ENCODE assay signal across 8 mouse cellular contexts in genomic region chr2:27858348-27858903, GRCm38 (mm10). TPM values are rescaled to one million over a fixed set of nuclear protein-coding genes. Genes with fewer than 3 reads are reported as not detected.
DNase-seq lines count a peak whose midpoint lies in the region; ATAC-seq and TF ChIP-seq lines count a peak whose summit lies in the region.
"Had no signal": no experiment of that assay in that cellular context is flagged by ENCODE, and none has a peak within 500 bp of the region (broad histone marks: within the 10 kb centered on the region; RNA-seq: fewer than 3 reads in every experiment).

No protein-coding gene starts in this region.

- ATAC-seq in heart, embryonic 13.5 days (ENCODE audit: extremely low read depth, insufficient number of reproducible peaks, low FRiP score, low TSS enrichment): peak; percentile 55; the same call in 1 of the 2 replicates
- ATAC-seq in limb, embryonic 14.5 days (ENCODE audit: low FRiP score, low read depth): peak; percentile 58
- ATAC-seq in stomach, embryonic 15.5 days (ENCODE audit: insufficient read depth, low FRiP score, low read depth): peak; percentile 70

- no peak for TF ChIP-seq POLR2A in limb, embryonic 14.5 days (IDR thresholded peaks at IDR 0.05; ENCODE audit: borderline replicate concordance, extremely low read depth, insufficient read depth, insufficient read length)

- H3K9me3 ChIP-seq in heart, embryonic 13.5 days: no peaks in the 10 kb centered on the region
- no peaks in the 10 kb centered on the region for H3K9me3 ChIP-seq in limb, embryonic 14.5 days (ENCODE audit: control insufficient read depth, low read length)
- H3K9me3 ChIP-seq in stomach, embryonic 15.5 days: no peaks in the 10 kb centered on the region
- H3K9me3 ChIP-seq: megakaryocyte, embryonic 14.5 days had no signal

- 10% methylated on average over 9 of the region's 9 CpGs for WGBS in heart, embryonic 13.5 days
- WGBS in limb, embryonic 14.5 days: 38% methylated on average over 9 of the region's 9 CpGs
- 24% methylated on average over 9 of the region's 9 CpGs for WGBS in stomach, embryonic 15.5 days

- peak overlapping the region; percentile 38 for H3K4me2 ChIP-seq in heart, embryonic 13.5 days
- H3K4me2 ChIP-seq in limb, embryonic 14.5 days (replicated peaks; ENCODE audit: low read depth, low read length, severe bottlenecking): no peak overlapping the region
- no peak overlapping the region for H3K4me2 ChIP-seq in stomach, embryonic 15.5 days

- peak; percentile 42 to 51 for DNase-seq in adrenal gland, adult 18-20 months (ENCODE audit: low spot score in 2 of 2)
- DNase-seq in embryo, embryonic 10.5 days (ENCODE audit: low spot score): peak; percentile 36
- peak; percentile 64 for DNase-seq in limb, embryonic 14.5 days (ENCODE audit: low spot score)
- DNase-seq in cerebellum, adult 8-10 months: no peak
- DNase-seq in left cerebral cortex, adult 8-10 months (ENCODE audit: low spot score in 2 of 2): no peak

- H3K36me3 ChIP-seq in heart, embryonic 13.5 days: no peaks in the 10 kb centered on the region
- H3K36me3 ChIP-seq in limb, embryonic 14.5 days (ENCODE audit: control insufficient read depth, insufficient read depth, low read length): no peaks in the 10 kb centered on the region
- H3K36me3 ChIP-seq in stomach, embryonic 15.5 days: no peaks in the 10 kb centered on the region

- no peaks in the 10 kb centered on the region; the same call in 1 of the 2 replicates for H3K27me3 ChIP-seq in heart, embryonic 13.5 days (replicated peaks)
- no peaks in the 10 kb centered on the region for H3K27me3 ChIP-seq in limb, embryonic 14.5 days (ENCODE audit: control insufficient read depth, insufficient read depth, low read length)
- no peaks in the 10 kb centered on the region for H3K27me3 ChIP-seq in stomach, embryonic 15.5 days (replicated peaks)

- peak overlapping the region; percentile 61 for H3K9ac ChIP-seq in heart, embryonic 13.5 days
- H3K9ac ChIP-seq in limb, embryonic 14.5 days (ENCODE audit: low read depth, low read length, severe bottlenecking): no peak overlapping the region
- H3K9ac ChIP-seq in stomach, embryonic 15.5 days: no peak overlapping the region

- peaks cover 44% of the 10 kb centered on the region for H3K4me1 ChIP-seq in heart, embryonic 13.5 days
- H3K4me1 ChIP-seq in limb, embryonic 14.5 days (ENCODE audit: control insufficient read depth, insufficient read depth, low read length): peaks cover 31% of the 10 kb centered on the region
- peaks cover 12% of the 10 kb centered on the region; the same call in 1 of the 2 replicates for H3K4me1 ChIP-seq in stomach, embryonic 15.5 days

- no peak overlapping the region for H3K4me3 ChIP-seq in heart, embryonic 13.5 days
- no peak overlapping the region for H3K4me3 ChIP-seq in limb, embryonic 14.5 days (replicated peaks; ENCODE audit: low read length)
- H3K4me3 ChIP-seq in stomach, embryonic 15.5 days (replicated peaks): no peak overlapping the region
- H3K4me3 ChIP-seq: megakaryocyte, embryonic 14.5 days had no signal

- H3K27ac ChIP-seq in heart, embryonic 13.5 days (replicated peaks): peak overlapping the region; percentile 75
- H3K27ac ChIP-seq in limb, embryonic 14.5 days (replicated peaks; ENCODE audit: low read depth, low read length): peak overlapping the region; percentile 58
- H3K27ac ChIP-seq in stomach, embryonic 15.5 days: peak overlapping the region; percentile 76

RNA-seq across cellular contexts. Expression of gene Col5a1, which starts 27.8 kb away (rescaled TPM):
- total RNA-seq in adrenal gland, adult 18-20 months (2021): 10 to 100 TPM; 23.8 to 35.6 TPM
- polyA plus RNA-seq in heart, embryonic 13.5 days (2015; fragmentation: Nextera tagmentation; extraction: Ambion mirVana): 44.3 and 48.8 TPM in 2 replicates
- polyA plus RNA-seq in limb, embryonic 14.5 days (2012; rRNA removed): 298 and 304 TPM in 2 replicates
- polyA plus RNA-seq in limb, embryonic 14.5 days (2014; fragmentation: Nextera tagmentation; extraction: Ambion mirVana): 256 and 260 TPM in 2 replicates
- 130 and 136 TPM in 2 replicates for polyA plus RNA-seq in stomach, embryonic 15.5 days (2015; fragmentation: Nextera tagmentation; extraction: Ambion mirVana)
- total RNA-seq in left cerebral cortex, adult 8-10 months (2022): 1 to 10 TPM; 5.9 to 8.1 (median 7.3) TPM

Comparison
In these comparisons a context has a peak if more than half of its experiments do, and no peak if none do; other contexts are left out.
1. DNase-seq: peak in adrenal gland, adult 18-20 months (2 of 2), embryo, embryonic 10.5 days (single experiment) and limb, embryonic 14.5 days (single experiment); none in cerebellum, adult 8-10 months (single experiment) and left cerebral cortex, adult 8-10 months (0 of 2).
2. Peak in every context shown above with its lines, with median percentiles within 50 percentile points of each other: ATAC-seq and H3K27ac ChIP-seq.